Mouse (Mus musculus) megakaryocyte-erythroid progenitor cell, adult 5-6 weeks (primary cell): ENCODE measurements around the gene Olig3. TPM values are rescaled to one million over a fixed set of nuclear protein-coding genes. Genes with fewer than 3 reads are reported as not detected.

Experiments
- total RNA-seq, 2 experiments: library from RNA; stranded (forward) in 1 of 2; stranded (reverse) in 1 of 2; fragments of 200-1000, 215-1000 nt in 1 of 2; fragments of >200 nt in 1 of 2; fragmentation: Nextera tagmentation in 1 of 2; gene quantifications; 2 replicates each; pipeline ENCODE4 v1.2.3; 2014 to 2017

The Olig3 gene
- total RNA-seq, 2 experiments from 2014 or later: not detected

Other genes starting within 250 kb of the Olig3 start
- gene Ifngr1, start 235.4 kb downstream of the Olig3 start, total RNA-seq (2014; fragmentation: Nextera tagmentation): 162 and 163 TPM in 2 replicates
- 197 and 256 TPM in 2 replicates for gene Ifngr1, start 235.4 kb downstream of the Olig3 start, total RNA-seq (2017)